Mouse (Mus musculus): Measurements from ENCODE around the gene Poc1b.
A peak's percentile ranks its signal among the peaks of the same experiment; 100 is the strongest.

Gene Poc1b

GRCm38 (mm10) chr10:99115471-99116236 lies 8.8 kb downstream of the Poc1b start:
- peak; percentile 74 for DNase-seq (ENCODE audit: low spot score)

GRCm38 (mm10) chr10:99116237-99116632 lies 9.4 kb downstream of the Poc1b start:
- no peak for DNase-seq (ENCODE audit: low spot score)

- DNase-seq (ENCODE audit: low spot score): no peak
Measured at GRCm38 (mm10) chr10:99116650-99117615, 10.1 kb downstream of the Poc1b start.

GRCm38 (mm10) chr10:99117876-99118275 lies 11.0 kb downstream of the Poc1b start:
- peak; percentile 22 for DNase-seq (ENCODE audit: low spot score)

GRCm38 (mm10) chr10:99118697-99119096 lies 11.9 kb downstream of the Poc1b start:
- peak; percentile 26 for DNase-seq (ENCODE audit: low spot score)

GRCm38 (mm10) chr10:99119471-99119870 lies 12.6 kb downstream of the Poc1b start:
- no peak for DNase-seq (ENCODE audit: low spot score)

- no peak for DNase-seq (ENCODE audit: low spot score)
Measured at GRCm38 (mm10) chr10:99126225-99126624, 19.4 kb downstream of the Poc1b start, which contains the start of gene Phxr2. Gene Phxr2, minus strand, starts transcription at chr10:99126325.

- no peak for DNase-seq (ENCODE audit: low spot score)
Measured at GRCm38 (mm10) chr10:99126954-99127353, 20.1 kb downstream of the Poc1b start.

GRCm38 (mm10) chr10:99127691-99128261 lies 20.9 kb downstream of the Poc1b start:
- no peak for DNase-seq (ENCODE audit: low spot score)

- no peak for DNase-seq (ENCODE audit: low spot score)
Measured at GRCm38 (mm10) chr10:99130611-99131010, 23.8 kb downstream of the Poc1b start.

GRCm38 (mm10) chr10:99131298-99131697 lies 24.5 kb downstream of the Poc1b start:
- no peak for DNase-seq (ENCODE audit: low spot score)

GRCm38 (mm10) chr10:99132189-99132588 lies 25.4 kb downstream of the Poc1b start:
- no peak for DNase-seq (ENCODE audit: low spot score)

GRCm38 (mm10) chr10:99132595-99133272 lies 25.9 kb downstream of the Poc1b start:
- no peak for DNase-seq (ENCODE audit: low spot score)

GRCm38 (mm10) chr10:99133321-99133875 lies 26.6 kb downstream of the Poc1b start:
- DNase-seq (ENCODE audit: low spot score): no peak

GRCm38 (mm10) chr10:99136337-99136736 lies 29.5 kb downstream of the Poc1b start:
- no peak for DNase-seq (ENCODE audit: low spot score)

- no peak for DNase-seq (ENCODE audit: low spot score)
Measured at GRCm38 (mm10) chr10:99145611-99146010, 38.8 kb downstream of the Poc1b start.

GRCm38 (mm10) chr10:99146596-99146995 lies 39.8 kb downstream of the Poc1b start:
- no peak for DNase-seq (ENCODE audit: low spot score)

GRCm38 (mm10) chr10:99150016-99150415 lies 43.2 kb downstream of the Poc1b start:
- DNase-seq (ENCODE audit: low spot score): no peak

GRCm38 (mm10) chr10:99151580-99151979 lies 44.7 kb downstream of the Poc1b start:
- no peak for DNase-seq (ENCODE audit: low spot score)

GRCm38 (mm10) chr10:99152063-99152462 lies 45.2 kb downstream of the Poc1b start:
- no peak for DNase-seq (ENCODE audit: low spot score)

- DNase-seq (ENCODE audit: low spot score): peak; percentile 56
Measured at GRCm38 (mm10) chr10:99154635-99155034, 47.8 kb downstream of the Poc1b start.

- DNase-seq (ENCODE audit: low spot score): no peak
Measured at GRCm38 (mm10) chr10:99156808-99157207, 50.0 kb downstream of the Poc1b start.

Measured in yolk sac, embryonic 10.5 days (tissue).